Mouse (Mus musculus) liver, embryonic 15.5 days (tissue): Measurements from ENCODE around the gene Dapp1. TPM values are rescaled to one million over a fixed set of nuclear protein-coding genes. Genes with fewer than 3 reads are reported as not detected.

Experiments
- ATAC-seq: fragments of 200-750 bp; cut with Nextera tagmentation; 2 replicates; pipeline ENCODE4 v1.8.0; 2017; ENCODE audit warnings: moderate number of reproducible peaks, mild to moderate bottlenecking, moderate library complexity; ENCODE audit not compliant: insufficient read depth
- H3K27ac ChIP-seq: fragments of 300-500 bp; sonication (generic); replicated peaks from 2 replicates; pipeline ENCODE4 v1.5.1; 2015; ENCODE audit warnings: mild to moderate bottlenecking, inconsistent platforms
- H3K27me3 ChIP-seq: fragments of 300-500 bp; sonication (generic); 2 replicates; pipeline ENCODE4 v1.6.1; 2015; ENCODE audit warnings: mild to moderate bottlenecking, inconsistent platforms
- H3K36me3 ChIP-seq: fragments of 300-500 bp; sonication (generic); replicated peaks from 2 replicates; pipeline ENCODE4 v1.6.1; 2015; ENCODE audit warnings: moderate library complexity, mild to moderate bottlenecking, inconsistent platforms
- H3K4me1 ChIP-seq: fragments of 300-500 bp; sonication (generic); replicated peaks from 2 replicates; pipeline ENCODE4 v1.6.1; 2015; ENCODE audit warnings: inconsistent platforms
- H3K4me2 ChIP-seq: fragments of 300-500 bp; sonication (generic); 2 replicates; pipeline ENCODE4 v1.6.1; 2015; ENCODE audit warnings: moderate library complexity, mild to moderate bottlenecking, inconsistent platforms
- H3K4me3 ChIP-seq: fragments of 300-500 bp; sonication (generic); replicated peaks from 2 replicates; pipeline ENCODE4 v1.5.1; 2015; ENCODE audit warnings: mild to moderate bottlenecking, inconsistent platforms
- H3K9ac ChIP-seq: fragments of 300-500 bp; sonication (generic); 2 replicates; pipeline ENCODE4 v1.6.1; 2015; ENCODE audit warnings: moderate library complexity, mild to moderate bottlenecking, inconsistent platforms
- H3K9me3 ChIP-seq: fragments of 300-500 bp; sonication (generic); replicated peaks from 2 replicates; pipeline ENCODE4 v1.6.1; 2016; ENCODE audit warnings: inconsistent platforms
- WGBS: fragments of 180-500 bp; shearing (Covaris S2); methylation state at CpG from one replicate; pipeline ENCODE4 v1.1.7; 2015; ENCODE audit warnings: mixed read lengths; ENCODE audit not compliant: insufficient replicate concordance; 5-methylcytosine and 5-hydroxymethylcytosine counted together
- polyA plus RNA-seq: library from polyadenylated mRNA; unstranded; fragments of >200 nt; fragmentation: Nextera tagmentation; extraction: Ambion mirVana; gene quantifications from 2 replicates; pipeline ENCODE4 v1.2.1, GENCODE M21; 2015

Dapp1 gene
- polyA plus RNA-seq, 1 experiment from 2014 or later: 12.0 TPM

GRCm38 (mm10) chr3:137941555-137941954 is 39.8 kb downstream of the Dapp1 start:
- Histone ChIP-seq H3K4me2 (peak overlapping the region; percentile 56), H3K36me3 (peaks cover 35% of the 10 kb centered on the region), H3K4me1 (peaks cover 59% of the 10 kb centered on the region), H3K27ac (peak overlapping the region; percentile 83), H3K27me3 (no peaks in the 10 kb centered on the region), H3K9ac (no peak overlapping the region), H3K9me3 (no peaks in the 10 kb centered on the region), H3K4me3 (no peak overlapping the region)
- peak; percentile 54 for ATAC-seq

GRCm38 (mm10) chr3:137940757-137941156 is 40.6 kb downstream of the Dapp1 start:
- Histone ChIP-seq H3K27me3 (no peaks in the 10 kb centered on the region), H3K27ac (peak overlapping the region; percentile 83), H3K9me3 (no peaks in the 10 kb centered on the region), H3K9ac (peak overlapping the region; percentile 15; the same call in 1 of the 2 replicates), H3K4me3 (no peak overlapping the region), H3K4me2 (peak overlapping the region; percentile 56), H3K4me1 (peaks cover 54% of the 10 kb centered on the region), H3K36me3 (peaks cover 36% of the 10 kb centered on the region)
- ATAC-seq: peak; percentile 81
- WGBS: 25% methylated on average over 4 of the region's 4 CpGs

- Histone ChIP-seq H3K36me3 (peaks cover 44% of the 10 kb centered on the region), H3K4me1 (peaks cover 40% of the 10 kb centered on the region), H3K27ac (no peak overlapping the region), H3K9ac (no peak overlapping the region), H3K27me3 (no peaks in the 10 kb centered on the region), H3K4me3 (no peak overlapping the region), H3K4me2 (0 out of 2 replicates have a peak overlapping the region, but pooled peaks have one; percentile 1), H3K9me3 (no peaks in the 10 kb centered on the region)
- ATAC-seq: no peak
- WGBS: 70% methylated on average over 6 of the region's 6 CpGs
Measured at GRCm38 (mm10) chr3:137938608-137939007, 42.7 kb downstream of the Dapp1 start.

GRCm38 (mm10) chr3:137936541-137936940 is 44.8 kb downstream of the Dapp1 start:
- ATAC-seq: no peak
- no peaks in the 10 kb centered on the region for H3K9me3 ChIP-seq
- WGBS: 64% methylated on average over 6 of the region's 6 CpGs
- H3K36me3 ChIP-seq: peaks cover 62% of the 10 kb centered on the region
- H3K4me1 ChIP-seq: peaks cover 21% of the 10 kb centered on the region
- no peaks in the 10 kb centered on the region for H3K27me3 ChIP-seq
- H3K4me2 ChIP-seq: no peak overlapping the region
- no peak overlapping the region for H3K9ac ChIP-seq
- no peak overlapping the region for H3K4me3 ChIP-seq
- H3K27ac ChIP-seq: no peak overlapping the region

GRCm38 (mm10) chr3:137935570-137936525 is 45.5 kb downstream of the Dapp1 start:
- Histone ChIP-seq H3K27me3 (no peaks in the 10 kb centered on the region), H3K4me3 (no peak overlapping the region), H3K4me2 (no peak overlapping the region), H3K9ac (no peak overlapping the region), H3K4me1 (peaks cover 14% of the 10 kb centered on the region), H3K27ac (no peak overlapping the region), H3K36me3 (peaks cover 64% of the 10 kb centered on the region), H3K9me3 (no peaks in the 10 kb centered on the region)
- ATAC-seq: no peak
- 69% methylated on average over 5 of the region's 5 CpGs for WGBS

GRCm38 (mm10) chr3:137933986-137934385 is 47.4 kb downstream of the Dapp1 start:
- Histone ChIP-seq H3K27me3 (no peaks in the 10 kb centered on the region), H3K36me3 (peaks cover 66% of the 10 kb centered on the region), H3K4me2 (no peak overlapping the region), H3K9me3 (no peaks in the 10 kb centered on the region), H3K4me3 (no peak overlapping the region), H3K27ac (no peak overlapping the region), H3K4me1 (0 out of 2 replicates have a peak, but pooled peaks cover 2% of the 10 kb centered on the region), H3K9ac (no peak overlapping the region)
- no peak for ATAC-seq
- 56% methylated on average over 3 of the region's 3 CpGs for WGBS

- H3K27me3 ChIP-seq: no peaks in the 10 kb centered on the region
- peaks cover 75% of the 10 kb centered on the region for H3K36me3 ChIP-seq
- no peak overlapping the region for H3K27ac ChIP-seq
- no peak overlapping the region for H3K4me2 ChIP-seq
- no peak overlapping the region for H3K4me3 ChIP-seq
- ATAC-seq: no peak
- H3K4me1 ChIP-seq: no peaks in the 10 kb centered on the region
- WGBS: 72% methylated on average over 7 of the region's 7 CpGs
- H3K9ac ChIP-seq: no peak overlapping the region
- H3K9me3 ChIP-seq: no peaks in the 10 kb centered on the region
Measured at GRCm38 (mm10) chr3:137932748-137933147, 48.6 kb downstream of the Dapp1 start.

GRCm38 (mm10) chr3:137929940-137930339 is 51.4 kb downstream of the Dapp1 start:
- Histone ChIP-seq H3K36me3 (peaks cover 76% of the 10 kb centered on the region), H3K9ac (no peak overlapping the region), H3K4me3 (no peak overlapping the region), H3K4me1 (no peaks in the 10 kb centered on the region), H3K9me3 (no peaks in the 10 kb centered on the region), H3K27me3 (no peaks in the 10 kb centered on the region), H3K4me2 (no peak overlapping the region), H3K27ac (no peak overlapping the region)
- ATAC-seq: no peak
- 69% methylated on average over 3 of the region's 3 CpGs for WGBS

GRCm38 (mm10) chr3:137927010-137927409 is 54.3 kb downstream of the Dapp1 start:
- peaks cover 71% of the 10 kb centered on the region for H3K36me3 ChIP-seq
- H3K4me1 ChIP-seq: 0 out of 2 replicates have a peak, but pooled peaks cover 1% of the 10 kb centered on the region
- 77% methylated on average over 4 of the region's 4 CpGs for WGBS
- H3K9me3 ChIP-seq: no peaks in the 10 kb centered on the region
- H3K9ac ChIP-seq: no peak overlapping the region
- H3K4me2 ChIP-seq: no peak overlapping the region
- no peaks in the 10 kb centered on the region for H3K27me3 ChIP-seq
- ATAC-seq: no peak
- H3K4me3 ChIP-seq: no peak overlapping the region
- no peak overlapping the region for H3K27ac ChIP-seq

- Histone ChIP-seq H3K36me3 (peaks cover 34% of the 10 kb centered on the region), H3K27ac (no peak overlapping the region), H3K9ac (no peak overlapping the region), H3K9me3 (no peaks in the 10 kb centered on the region), H3K4me2 (no peak overlapping the region), H3K4me3 (no peak overlapping the region), H3K27me3 (no peaks in the 10 kb centered on the region), H3K4me1 (peaks cover 30% of the 10 kb centered on the region)
- WGBS: 70% methylated on average over 4 of the region's 4 CpGs
- no peak for ATAC-seq
Measured at GRCm38 (mm10) chr3:137920594-137920993, 60.8 kb downstream of the Dapp1 start.

- Histone ChIP-seq H3K4me1 (peaks cover 30% of the 10 kb centered on the region), H3K27ac (peak overlapping the region; percentile 94), H3K36me3 (peaks cover 24% of the 10 kb centered on the region), H3K27me3 (no peaks in the 10 kb centered on the region), H3K9ac (peak overlapping the region; percentile 91), H3K4me2 (peak overlapping the region; percentile 83), H3K4me3 (peak overlapping the region; percentile 98), H3K9me3 (no peaks in the 10 kb centered on the region)
- ATAC-seq: no peak
- 84% methylated on average over 7 of the region's 7 CpGs for WGBS
Measured at GRCm38 (mm10) chr3:137919398-137919797, 61.9 kb downstream of the Dapp1 start.
